Mouse (Mus musculus): ENCODE measurements around the gene B4galnt2. TPM values are rescaled to one million over a fixed set of nuclear protein-coding genes. Genes with fewer than 3 reads are reported as not detected.

The B4galnt2 gene
- total RNA-seq, 1 experiment: 1.5 TPM

DNA sequence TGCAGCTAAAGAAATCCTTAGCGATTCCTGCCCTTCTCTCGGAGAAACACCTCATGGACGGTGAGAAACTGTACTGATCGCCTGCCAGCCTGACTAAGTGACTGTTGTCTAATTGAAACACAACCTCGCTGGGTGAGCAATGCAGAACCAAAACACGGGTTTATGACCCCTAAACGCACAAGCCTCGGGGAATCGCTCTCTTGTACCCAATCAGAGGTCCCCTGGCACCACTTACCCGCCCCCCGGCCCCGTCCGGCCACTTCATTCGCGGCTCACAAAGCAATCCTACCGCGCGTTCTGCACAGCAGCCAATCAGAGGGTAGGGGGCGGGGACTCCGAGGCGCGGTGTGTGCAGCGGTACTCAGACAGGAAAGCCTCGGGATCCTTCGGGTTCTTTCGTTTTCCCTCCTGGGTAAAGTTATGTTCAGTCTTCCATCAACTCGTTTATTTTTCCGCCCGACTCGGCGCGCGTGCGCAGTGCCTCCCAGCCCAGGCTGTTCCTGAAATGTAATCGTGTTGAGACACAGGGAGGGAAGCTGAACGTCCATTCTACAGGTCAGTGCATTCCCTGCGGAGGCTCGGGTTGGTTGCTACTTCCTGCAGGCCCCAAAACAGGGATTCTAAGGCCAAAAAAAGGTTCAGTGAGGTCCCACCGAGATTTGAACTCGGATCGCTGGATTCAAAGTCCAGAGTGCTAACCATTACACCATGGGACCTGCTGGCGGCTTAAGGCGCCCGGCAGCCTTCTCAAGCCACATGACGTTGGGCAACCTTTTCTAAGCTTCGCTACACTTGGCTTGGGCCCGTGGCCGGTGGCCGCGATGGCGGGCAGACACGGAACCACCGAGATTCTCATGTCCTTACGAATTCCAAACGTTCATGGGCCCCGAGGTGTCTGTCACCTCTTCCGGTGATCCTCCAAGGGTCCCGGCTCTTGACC lies 55.9 kb downstream of the B4galnt2 start:
- H3K9ac ChIP-seq (ENCODE audit: insufficient read depth, low read depth, low read length, poor library complexity, severe bottlenecking): peak overlapping the region; percentile 87
- peak overlapping the region; percentile 74 for H3K27ac ChIP-seq (ENCODE audit: insufficient read depth, low read depth, low read length, poor library complexity, severe bottlenecking)
- H3K4me1 ChIP-seq (ENCODE audit: control insufficient read depth in 2 of 2, insufficient read depth in 2 of 2, low read length in 2 of 2, poor library complexity in 1 of 2): peaks cover 0 to 9% of the 10 kb centered on the region in 2 experiments; a peak in 1 of 4 replicates
- peak; percentile 98 for DNase-seq (ENCODE audit: low read depth, low spot score)
- peaks cover 11% of the 10 kb centered on the region; the same call in 1 of the 2 replicates for H3K36me3 ChIP-seq (ENCODE audit: control insufficient read depth, insufficient read depth, low read length, poor library complexity, severe bottlenecking)
- H3K9me3 ChIP-seq (ENCODE audit: control insufficient read depth, insufficient read depth, low read depth, low read length): no peaks in the 10 kb centered on the region
- in situ Hi-C loops (cut with MboI; ENCODE audit: low sequenced_read_pairs in 2 of 2, unreplicated experiment in 2 of 2): no loop called here
- peak overlapping the region; percentile 72 to 83 for H3K4me3 ChIP-seq (ENCODE audit: insufficient read depth in 1 of 2, low read depth in 1 of 2, low read length in 2 of 2, poor library complexity in 1 of 2, severe bottlenecking in 1 of 2)
- TF ChIP-seq HCFC1 (IDR thresholded peaks at IDR 0.05; ENCODE audit: borderline replicate concordance, insufficient read depth, low read length) (peak; percentile 17; the same call in 1 of the 2 replicates), MAFK (IDR thresholded peaks at IDR 0.05; ENCODE audit: insufficient read depth, low read depth, low read length) (0 out of 2 replicates have a peak, but pooled peaks have one; percentile 36), ZC3H11A (IDR thresholded peaks at IDR 0.05; ENCODE audit: borderline replicate concordance, low read depth, low read length) (no peak), ZNF384 (IDR thresholded peaks at IDR 0.05; ENCODE audit: low read depth, low read length) (no peak), CHD2 (IDR thresholded peaks at IDR 0.05; ENCODE audit: low read depth, low read length) (peak; percentile 80)

DNA sequence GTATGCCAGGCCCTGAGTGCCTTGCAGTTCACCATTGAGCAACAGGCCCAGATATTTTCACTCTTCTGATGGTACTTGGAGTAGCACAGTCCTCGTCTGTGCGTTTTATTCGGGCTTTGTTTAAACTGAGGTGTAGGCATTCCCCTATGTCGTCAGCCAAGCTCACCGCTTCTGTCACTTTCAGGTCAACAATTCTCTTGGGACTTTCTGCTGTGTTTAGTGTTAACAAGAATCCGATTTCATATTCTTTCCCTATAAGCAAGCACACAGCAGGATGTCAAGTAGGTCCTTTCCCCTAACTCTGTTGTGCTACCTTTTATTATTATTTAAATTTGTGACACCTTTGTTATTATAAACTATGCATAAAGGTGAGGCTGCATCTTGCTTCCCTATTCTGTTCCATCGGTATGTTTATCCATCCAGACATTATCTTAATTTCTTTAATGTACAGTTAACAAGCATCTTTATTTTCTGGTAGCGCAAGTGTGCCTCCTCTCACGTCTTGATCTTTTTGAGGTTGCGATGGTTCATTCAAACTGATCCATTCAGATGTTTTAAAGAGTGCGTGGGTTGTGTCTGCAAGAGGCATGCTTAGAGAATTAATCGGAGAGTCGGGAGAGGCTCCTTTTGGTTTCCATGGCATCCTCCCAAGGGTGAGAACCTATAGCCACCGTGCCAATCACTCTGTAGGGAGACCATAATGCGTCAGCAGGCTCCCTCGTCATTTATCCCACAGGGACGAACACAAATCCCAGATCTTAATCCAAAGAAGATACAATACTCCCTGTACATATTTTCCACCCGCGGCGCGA lies 56.8 kb downstream of the B4galnt2 start:
- Histone ChIP-seq H3K4me1 (ENCODE audit: control insufficient read depth in 2 of 2, insufficient read depth in 2 of 2, low read length in 2 of 2, poor library complexity in 1 of 2) (peaks cover 0 to 9% of the 10 kb centered on the region in 2 experiments; a peak in 1 of 4 replicates), H3K27ac (ENCODE audit: insufficient read depth, low read depth, low read length, poor library complexity, severe bottlenecking) (peak overlapping the region; percentile 28), H3K4me3 (ENCODE audit: insufficient read depth in 1 of 2, low read depth in 1 of 2, low read length in 2 of 2, poor library complexity in 1 of 2, severe bottlenecking in 1 of 2) (peak overlapping the region; percentile 60 to 83), H3K36me3 (ENCODE audit: control insufficient read depth, insufficient read depth, low read length, poor library complexity, severe bottlenecking) (peaks cover 11% of the 10 kb centered on the region; the same call in 1 of the 2 replicates), H3K9me3 (ENCODE audit: control insufficient read depth, insufficient read depth, low read depth, low read length) (no peaks in the 10 kb centered on the region), H3K9ac (ENCODE audit: insufficient read depth, low read depth, low read length, poor library complexity, severe bottlenecking) (peak overlapping the region; percentile 61)
- in situ Hi-C loops (cut with MboI; ENCODE audit: low sequenced_read_pairs in 2 of 2, unreplicated experiment in 2 of 2): no loop called here
- DNase-seq (ENCODE audit: low read depth, low spot score): no peak
- TF ChIP-seq CHD2 (IDR thresholded peaks at IDR 0.05; ENCODE audit: low read depth, low read length) (no peak), HCFC1 (IDR thresholded peaks at IDR 0.05; ENCODE audit: borderline replicate concordance, insufficient read depth, low read length) (no peak), MAFK (IDR thresholded peaks at IDR 0.05; ENCODE audit: insufficient read depth, low read depth, low read length) (no peak)

DNA sequence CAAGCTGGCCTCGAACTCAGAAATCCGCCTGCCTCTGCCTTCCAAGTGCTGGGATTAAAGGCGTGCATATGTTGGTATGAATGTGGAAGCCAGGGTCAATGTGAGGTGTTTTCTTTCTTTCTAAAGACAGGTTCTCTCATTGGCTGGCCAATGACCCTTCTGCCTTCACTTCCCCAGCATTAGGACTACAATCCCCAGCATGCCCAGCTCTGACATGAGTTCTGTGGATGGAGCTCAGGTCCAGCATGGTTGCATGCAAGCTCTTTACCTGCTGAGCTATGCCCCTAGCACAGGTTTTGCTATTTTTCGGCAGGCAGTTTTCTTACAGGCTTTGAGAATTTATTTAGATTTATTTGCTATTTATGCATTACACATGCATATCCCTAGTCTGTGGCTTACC lies 57.4 kb downstream of the B4galnt2 start:
- H3K9me3 ChIP-seq (ENCODE audit: control insufficient read depth, insufficient read depth, low read depth, low read length): no peaks in the 10 kb centered on the region
- no peak overlapping the region for H3K9ac ChIP-seq (ENCODE audit: insufficient read depth, low read depth, low read length, poor library complexity, severe bottlenecking)
- no peak overlapping the region for H3K4me3 ChIP-seq (ENCODE audit: insufficient read depth in 1 of 2, low read depth in 1 of 2, low read length in 2 of 2, poor library complexity in 1 of 2, severe bottlenecking in 1 of 2)
- no peak overlapping the region for H3K27ac ChIP-seq (ENCODE audit: insufficient read depth, low read depth, low read length, poor library complexity, severe bottlenecking)
- H3K36me3 ChIP-seq (ENCODE audit: control insufficient read depth, insufficient read depth, low read length, poor library complexity, severe bottlenecking): peaks cover 11% of the 10 kb centered on the region; the same call in 1 of the 2 replicates
- TF ChIP-seq MAFK (IDR thresholded peaks at IDR 0.05; ENCODE audit: insufficient read depth, low read depth, low read length) (no peak), ZNF384 (IDR thresholded peaks at IDR 0.05; ENCODE audit: low read depth, low read length) (no peak), ZC3H11A (IDR thresholded peaks at IDR 0.05; ENCODE audit: borderline replicate concordance, low read depth, low read length) (no peak), HCFC1 (IDR thresholded peaks at IDR 0.05; ENCODE audit: borderline replicate concordance, insufficient read depth, low read length) (peak; percentile 89)
- DNase-seq (ENCODE audit: low read depth, low spot score): no peak
- H3K4me1 ChIP-seq (ENCODE audit: control insufficient read depth in 2 of 2, insufficient read depth in 2 of 2, low read length in 2 of 2, poor library complexity in 1 of 2): peaks cover 0 to 9% of the 10 kb centered on the region in 2 experiments; a peak in 1 of 4 replicates
- in situ Hi-C loops (cut with MboI; ENCODE audit: low sequenced_read_pairs in 2 of 2, unreplicated experiment in 2 of 2): no loop called here

DNA sequence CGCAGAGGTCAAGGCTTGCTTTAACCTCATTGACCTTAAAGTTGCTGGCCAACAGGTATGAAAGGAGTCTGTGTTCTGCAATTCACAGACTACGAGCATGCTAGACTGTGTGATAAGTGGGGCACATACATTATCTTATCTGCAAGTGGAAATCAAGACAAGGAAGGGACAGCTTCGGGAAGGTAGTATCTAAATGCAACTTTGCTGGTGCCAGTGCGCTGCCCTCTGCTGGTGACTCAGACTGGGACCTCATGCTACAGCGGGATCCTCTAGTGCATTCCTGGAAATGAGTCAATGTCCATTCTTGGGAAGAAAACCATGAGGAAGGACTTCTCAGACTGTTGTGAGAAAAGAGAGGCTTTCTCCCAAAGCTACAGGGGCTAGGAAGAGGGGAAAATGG lies 61.0 kb downstream of the B4galnt2 start:
- Histone ChIP-seq H3K9ac (ENCODE audit: insufficient read depth, low read depth, low read length, poor library complexity, severe bottlenecking) (no peak overlapping the region), H3K4me1 (ENCODE audit: control insufficient read depth in 2 of 2, insufficient read depth in 2 of 2, low read length in 2 of 2, poor library complexity in 1 of 2) (peaks cover 0 to 4% of the 10 kb centered on the region in 2 experiments; a peak in 1 of 4 replicates), H3K4me3 (ENCODE audit: insufficient read depth in 1 of 2, low read depth in 1 of 2, low read length in 2 of 2, poor library complexity in 1 of 2, severe bottlenecking in 1 of 2) (no peak overlapping the region), H3K9me3 (ENCODE audit: control insufficient read depth, insufficient read depth, low read depth, low read length) (no peaks in the 10 kb centered on the region), H3K27ac (ENCODE audit: insufficient read depth, low read depth, low read length, poor library complexity, severe bottlenecking) (no peak overlapping the region), H3K36me3 (ENCODE audit: control insufficient read depth, insufficient read depth, low read length, poor library complexity, severe bottlenecking) (no peaks in the 10 kb centered on the region)
- no peak for TF ChIP-seq ZNF384 (IDR thresholded peaks at IDR 0.05; ENCODE audit: low read depth, low read length)
- no peak for TF ChIP-seq ZC3H11A (IDR thresholded peaks at IDR 0.05; ENCODE audit: borderline replicate concordance, low read depth, low read length)
- no peak for TF ChIP-seq CHD2 (IDR thresholded peaks at IDR 0.05; ENCODE audit: low read depth, low read length)
- no peak for TF ChIP-seq MAFK (IDR thresholded peaks at IDR 0.05; ENCODE audit: insufficient read depth, low read depth, low read length)
- TF ChIP-seq HCFC1 (IDR thresholded peaks at IDR 0.05; ENCODE audit: borderline replicate concordance, insufficient read depth, low read length): no peak
- DNase-seq (ENCODE audit: low read depth, low spot score): no peak
- in situ Hi-C loops (cut with MboI; ENCODE audit: low sequenced_read_pairs in 2 of 2, unreplicated experiment in 2 of 2): no loop called here

Data from ES-E14 (cell line).